8 mouse cellular contexts compared by ENCODE assay signal in the genomic region with DNA sequence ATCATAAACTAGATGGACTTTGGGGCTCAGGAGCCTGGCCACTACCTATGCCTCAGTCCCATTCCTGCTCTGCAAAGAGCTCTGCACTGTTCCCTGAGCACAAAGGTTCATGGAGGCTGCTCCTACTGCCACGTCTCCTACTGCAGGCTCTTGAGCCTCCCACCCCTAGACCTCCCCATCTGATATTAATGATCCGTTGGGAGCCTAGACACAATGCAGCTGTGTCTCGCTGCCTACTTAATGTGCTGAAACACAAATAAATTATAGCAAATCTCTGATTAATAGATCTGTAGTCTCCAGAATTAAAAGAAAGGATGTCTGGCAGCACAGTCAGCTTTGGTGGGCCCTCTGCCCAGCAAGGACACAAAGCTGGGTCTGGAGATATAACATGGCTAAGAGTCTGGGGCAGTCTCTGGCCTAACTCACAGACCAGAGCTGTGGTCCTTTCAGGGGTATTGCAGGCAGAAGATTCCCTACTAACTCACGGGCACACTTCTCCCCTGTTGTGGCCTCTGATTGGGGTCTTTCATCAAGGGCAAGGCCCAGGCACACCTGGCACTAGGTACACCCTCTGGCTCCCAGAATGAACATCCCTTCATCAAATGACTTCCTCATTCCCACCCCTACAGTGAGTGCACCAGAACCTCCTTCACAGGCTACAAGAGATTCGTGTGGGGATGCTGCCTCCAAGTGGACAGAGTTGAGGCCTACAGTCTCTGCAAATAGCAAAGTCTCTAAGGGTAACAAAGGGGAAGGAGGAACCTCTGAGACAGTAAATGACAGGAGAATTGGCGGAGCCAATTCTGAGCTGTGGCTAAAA. TPM values are rescaled to one million over a fixed set of nuclear protein-coding genes. Genes with fewer than 3 reads are reported as not detected.
DNase-seq lines count a peak whose midpoint lies in the region; ATAC-seq and TF ChIP-seq lines count a peak whose summit lies in the region.

No protein-coding gene starts in this region.

- no peak overlapping the region for H3K9ac ChIP-seq in limb, embryonic 13.5 days
- 0 out of 2 replicates have a peak overlapping the region, but pooled peaks have one; percentile 16 for H3K9ac ChIP-seq in midbrain, embryonic 16.5 days (ENCODE audit: low read depth, low read length)

- ATAC-seq in granulocyte monocyte progenitor cell, adult 5-6 weeks (replicated peaks; ENCODE audit: poor library complexity, severe bottlenecking) = peak; percentile 96
- peak; percentile 68 for ATAC-seq in limb, embryonic 13.5 days (ENCODE audit: low FRiP score, low read depth)
- ATAC-seq in midbrain, embryonic 16.5 days = peak; percentile 86

- peak; percentile 96 for TF ChIP-seq CTCF in kidney, adult 2 months (conservative IDR thresholded peaks at IDR 0.05; ENCODE audit: insufficient read depth, insufficient read length, low read depth, low read length)
- TF ChIP-seq CTCF in spleen, adult 2 months (IDR thresholded peaks at IDR 0.05; ENCODE audit: extremely low read depth, insufficient read depth, insufficient read length, insufficient replicate concordance) = peak; percentile 80; the same call in 1 of the 2 replicates

- TF ChIP-seq POLR2A in kidney, adult 2 months (IDR thresholded peaks at IDR 0.05; ENCODE audit: low read depth, low read length) = no peak
- TF ChIP-seq POLR2A in spleen, adult 2 months (IDR thresholded peaks at IDR 0.05; ENCODE audit: low read depth, low read length) = no peak

- H3K36me3 ChIP-seq in kidney, adult 2 months (ENCODE audit: control insufficient read depth, insufficient read depth, low read length) = no peaks in the 10 kb centered on the region
- peaks cover 52% of the 10 kb centered on the region for H3K36me3 ChIP-seq in limb, embryonic 13.5 days
- peaks cover 23% of the 10 kb centered on the region for H3K36me3 ChIP-seq in midbrain, embryonic 16.5 days (ENCODE audit: control insufficient read depth, insufficient read depth, low read length)
- peaks cover 9% of the 10 kb centered on the region; the same call in 1 of the 2 replicates for H3K36me3 ChIP-seq in spleen, adult 2 months (ENCODE audit: control insufficient read depth, insufficient read depth, low read length)

- no peaks in the 10 kb centered on the region for H3K4me1 ChIP-seq in kidney, adult 2 months (ENCODE audit: control insufficient read depth, insufficient read depth, low read length)
- H3K4me1 ChIP-seq in limb, embryonic 13.5 days = no peaks in the 10 kb centered on the region
- H3K4me1 ChIP-seq in midbrain, embryonic 16.5 days (ENCODE audit: control insufficient read depth, insufficient read depth, low read length) = no peaks in the 10 kb centered on the region; the same call in 1 of the 2 replicates
- H3K4me1 ChIP-seq in spleen, adult 2 months (ENCODE audit: control insufficient read depth, insufficient read depth, insufficient read length) = no peaks in the 10 kb centered on the region

- WGBS in kidney, adult 2 months = 59% methylated on average over 6 of the region's 6 CpGs
- 51% methylated on average over 6 of the region's 6 CpGs for WGBS in limb, embryonic 13.5 days
- 58% methylated on average over 6 of the region's 6 CpGs for WGBS in midbrain, embryonic 16.5 days
- 61% methylated on average over 6 of the region's 6 CpGs for WGBS in spleen, adult 2 months

- H3K9me3 ChIP-seq in limb, embryonic 13.5 days = no peaks in the 10 kb centered on the region
- no peaks in the 10 kb centered on the region for H3K9me3 ChIP-seq in midbrain, embryonic 16.5 days (replicated peaks; ENCODE audit: control insufficient read depth, low read length, poor library complexity, severe bottlenecking)

- H3K4me2 ChIP-seq in limb, embryonic 13.5 days (replicated peaks) = no peak overlapping the region
- no peak overlapping the region for H3K4me2 ChIP-seq in midbrain, embryonic 16.5 days (ENCODE audit: low read length)

- peak; percentile 89 for DNase-seq in 416B (ENCODE audit: low read depth)
- peak; percentile 81 for DNase-seq in adrenal gland, postnatal 10 days
- DNase-seq in embryo, embryonic 9.5 days (ENCODE audit: extremely low spot score) = peak; percentile 68
- peak; percentile 81 for DNase-seq in kidney, adult 2 months
- DNase-seq in spleen, adult 2 months (ENCODE audit: low read depth in 1 of 2, low spot score in 2 of 2) = peak; percentile 67 to 82

- no peak overlapping the region for H3K4me3 ChIP-seq in kidney, adult 2 months (ENCODE audit: insufficient read depth, low read depth, low read length)
- H3K4me3 ChIP-seq in limb, embryonic 13.5 days = no peak overlapping the region
- H3K4me3 ChIP-seq in midbrain, embryonic 16.5 days (ENCODE audit: low read depth, low read length) = no peak overlapping the region
- H3K4me3 ChIP-seq in spleen, adult 2 months (ENCODE audit: extremely low read depth, insufficient read depth, insufficient read length) = no peak overlapping the region

- no peak overlapping the region for H3K27ac ChIP-seq in kidney, adult 2 months (ENCODE audit: insufficient read depth, low read depth, low read length)
- H3K27ac ChIP-seq in limb, embryonic 13.5 days = no peak overlapping the region
- no peak overlapping the region for H3K27ac ChIP-seq in midbrain, embryonic 16.5 days (ENCODE audit: low read length)
- no peak overlapping the region for H3K27ac ChIP-seq in spleen, adult 2 months (ENCODE audit: insufficient read depth, low read length)

- H3K27me3 ChIP-seq in kidney, adult 2 months (replicated peaks; ENCODE audit: control insufficient read depth, insufficient read depth, low read length) = no peaks in the 10 kb centered on the region
- H3K27me3 ChIP-seq in limb, embryonic 13.5 days = no peaks in the 10 kb centered on the region
- no peaks in the 10 kb centered on the region for H3K27me3 ChIP-seq in midbrain, embryonic 16.5 days (ENCODE audit: control insufficient read depth, insufficient read depth, low read depth, low read length)
- H3K27me3 ChIP-seq in spleen, adult 2 months (ENCODE audit: control insufficient read depth, insufficient read depth, low read length) = no peaks in the 10 kb centered on the region

RNA-seq across cellular contexts. Expression of a gene that starts 14.7 kb away (rescaled TPM):
- total RNA-seq in adrenal gland, postnatal 10 days (2021) = 10 to 100 TPM; 45.6 to 54.2 TPM
- 12.2 and 26.1 TPM in 2 replicates for total RNA-seq in granulocyte monocyte progenitor cell, adult 5-6 weeks (2014; fragmentation: Nextera tagmentation)
- total RNA-seq in granulocyte monocyte progenitor cell, adult 5-6 weeks (2017) = 40.2 and 40.9 TPM in 2 replicates
- 34.4 and 35.6 TPM in 2 replicates for polyA plus RNA-seq in kidney, adult 2 months (2012; rRNA removed)
- polyA plus RNA-seq in limb, embryonic 13.5 days (2015; fragmentation: Nextera tagmentation; extraction: Ambion mirVana) = 42.9 and 43.5 TPM in 2 replicates
- 40.3 and 52.8 TPM in 2 replicates for polyA plus RNA-seq in midbrain, embryonic 16.5 days (2015; fragmentation: Nextera tagmentation; extraction: Ambion mirVana)
- polyA plus RNA-seq in spleen, adult 2 months (2012; rRNA removed) = 13.8 and 14.6 TPM in 2 replicates

RNA-seq across cellular contexts. Expression of a gene that starts 37.0 kb away (rescaled TPM):
- total RNA-seq in adrenal gland, postnatal 10 days (2021) = 10 to 100 TPM; 68.5 to 70.2 TPM
- total RNA-seq in granulocyte monocyte progenitor cell, adult 5-6 weeks (2014; fragmentation: Nextera tagmentation) = 18.9 and 21.0 TPM in 2 replicates
- 20.2 and 28.4 TPM in 2 replicates for total RNA-seq in granulocyte monocyte progenitor cell, adult 5-6 weeks (2017)
- 94.8 and 95.4 TPM in 2 replicates for polyA plus RNA-seq in kidney, adult 2 months (2012; rRNA removed)
- polyA plus RNA-seq in limb, embryonic 13.5 days (2015; fragmentation: Nextera tagmentation; extraction: Ambion mirVana) = 86.6 and 93.4 TPM in 2 replicates
- polyA plus RNA-seq in midbrain, embryonic 16.5 days (2015; fragmentation: Nextera tagmentation; extraction: Ambion mirVana) = 132 and 137 TPM in 2 replicates
- 26.3 and 28.9 TPM in 2 replicates for polyA plus RNA-seq in spleen, adult 2 months (2012; rRNA removed)

RNA-seq across cellular contexts. Expression of a gene that starts 49.9 kb away (rescaled TPM):
- total RNA-seq in adrenal gland, postnatal 10 days (2021) = 10 to 100 TPM; 53.8 to 57.1 TPM
- total RNA-seq in granulocyte monocyte progenitor cell, adult 5-6 weeks (2014; fragmentation: Nextera tagmentation) = 50.4 and 53.8 TPM in 2 replicates
- 42.6 and 44.9 TPM in 2 replicates for total RNA-seq in granulocyte monocyte progenitor cell, adult 5-6 weeks (2017)
- 143 and 162 TPM in 2 replicates for polyA plus RNA-seq in kidney, adult 2 months (2012; rRNA removed)
- polyA plus RNA-seq in limb, embryonic 13.5 days (2015; fragmentation: Nextera tagmentation; extraction: Ambion mirVana) = 70.5 and 71.2 TPM in 2 replicates
- polyA plus RNA-seq in midbrain, embryonic 16.5 days (2015; fragmentation: Nextera tagmentation; extraction: Ambion mirVana) = 45.8 and 49.1 TPM in 2 replicates
- polyA plus RNA-seq in spleen, adult 2 months (2012; rRNA removed) = 97.6 and 109 TPM in 2 replicates

RNA-seq across cellular contexts. Expression of a gene that starts 50.0 kb away (rescaled TPM):
- total RNA-seq in adrenal gland, postnatal 10 days (2021) = 10 to 100 TPM; 58.3 to 59.7 TPM
- total RNA-seq in granulocyte monocyte progenitor cell, adult 5-6 weeks (2014; fragmentation: Nextera tagmentation) = 36.4 and 59.6 TPM in 2 replicates
- 40.9 and 43.5 TPM in 2 replicates for total RNA-seq in granulocyte monocyte progenitor cell, adult 5-6 weeks (2017)
- polyA plus RNA-seq in kidney, adult 2 months (2012; rRNA removed) = 67.3 and 70.9 TPM in 2 replicates
- 63.4 and 64.3 TPM in 2 replicates for polyA plus RNA-seq in limb, embryonic 13.5 days (2015; fragmentation: Nextera tagmentation; extraction: Ambion mirVana)
- 73.3 and 74.0 TPM in 2 replicates for polyA plus RNA-seq in midbrain, embryonic 16.5 days (2015; fragmentation: Nextera tagmentation; extraction: Ambion mirVana)
- polyA plus RNA-seq in spleen, adult 2 months (2012; rRNA removed) = 20.5 and 23.5 TPM in 2 replicates

RNA-seq across cellular contexts. Expression of a gene that starts 57.8 kb away (rescaled TPM):
- 100 to 1,000 TPM; 184 to 198 TPM for total RNA-seq in adrenal gland, postnatal 10 days (2021)
- total RNA-seq in granulocyte monocyte progenitor cell, adult 5-6 weeks (2014; fragmentation: Nextera tagmentation) = 19.2 and 20.0 TPM in 2 replicates
- 18.4 and 20.4 TPM in 2 replicates for total RNA-seq in granulocyte monocyte progenitor cell, adult 5-6 weeks (2017)
- 274 and 343 TPM in 2 replicates for polyA plus RNA-seq in kidney, adult 2 months (2012; rRNA removed)
- 12.6 and 14.6 TPM in 2 replicates for polyA plus RNA-seq in limb, embryonic 13.5 days (2015; fragmentation: Nextera tagmentation; extraction: Ambion mirVana)
- 17.1 and 17.5 TPM in 2 replicates for polyA plus RNA-seq in midbrain, embryonic 16.5 days (2015; fragmentation: Nextera tagmentation; extraction: Ambion mirVana)
- 89.5 and 114 TPM in 2 replicates for polyA plus RNA-seq in spleen, adult 2 months (2012; rRNA removed)
